Mouse (Mus musculus): ENCODE results near the gene Ntrk3.

Gene Ntrk3

GRCm38 (mm10) chr7:78720989-78721816 is 16.6 kb downstream of the Ntrk3 start:
- no peak for DNase-seq (ENCODE audit: low spot score)

DNA sequence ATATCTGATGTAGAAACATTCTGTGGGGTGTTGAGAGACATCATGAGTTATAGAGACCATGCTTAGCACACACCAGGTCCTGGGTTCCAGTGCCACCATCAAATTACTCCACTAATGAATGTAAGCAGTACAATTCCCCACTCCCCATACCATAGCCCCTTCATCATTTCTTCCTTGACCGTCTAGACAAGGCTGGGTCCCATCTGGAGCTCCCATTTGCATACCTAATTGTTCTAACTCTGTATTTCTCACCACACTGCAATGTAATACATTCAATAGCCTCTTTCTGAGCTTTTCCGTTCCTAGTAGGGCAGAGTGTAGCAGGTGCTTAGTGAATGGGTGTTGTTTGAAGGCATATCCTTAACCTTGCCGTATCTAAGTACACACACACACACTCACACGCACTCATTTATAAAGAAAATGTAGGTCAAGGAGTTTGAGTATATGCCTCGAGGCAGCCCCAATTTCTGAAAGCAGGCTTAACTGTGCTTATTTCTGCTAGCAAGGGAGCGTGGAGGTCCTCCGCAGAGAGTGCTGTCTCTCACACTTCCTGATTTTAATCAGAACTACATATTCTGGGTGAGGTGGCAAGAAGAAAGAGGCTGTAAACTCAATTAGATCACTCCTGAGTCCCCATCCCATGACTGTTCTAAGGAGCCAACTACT is 17.9 kb downstream of the Ntrk3 start:
- DNase-seq (ENCODE audit: low spot score): no peak

DNA sequence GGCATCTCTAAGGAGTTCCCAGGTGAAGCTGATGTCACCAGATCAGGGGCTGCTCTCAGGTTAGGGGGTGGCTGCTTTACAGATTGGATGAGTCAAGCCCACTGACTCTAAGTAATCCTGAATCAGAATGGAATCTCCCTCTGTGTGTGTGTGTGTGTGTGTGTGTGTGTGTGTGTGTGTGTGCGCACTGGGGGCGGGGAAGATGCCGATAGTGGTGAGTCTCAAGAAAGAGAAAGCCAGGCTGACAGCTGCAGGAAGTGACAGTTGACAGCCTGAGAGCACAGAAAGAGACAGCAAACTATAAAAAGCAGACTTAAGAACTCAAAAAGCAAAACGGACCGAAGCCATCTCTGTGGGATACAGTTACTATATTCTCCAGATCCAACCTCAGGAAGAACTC is 18.7 kb downstream of the Ntrk3 start:
- no peak for DNase-seq (ENCODE audit: low spot score)

DNA sequence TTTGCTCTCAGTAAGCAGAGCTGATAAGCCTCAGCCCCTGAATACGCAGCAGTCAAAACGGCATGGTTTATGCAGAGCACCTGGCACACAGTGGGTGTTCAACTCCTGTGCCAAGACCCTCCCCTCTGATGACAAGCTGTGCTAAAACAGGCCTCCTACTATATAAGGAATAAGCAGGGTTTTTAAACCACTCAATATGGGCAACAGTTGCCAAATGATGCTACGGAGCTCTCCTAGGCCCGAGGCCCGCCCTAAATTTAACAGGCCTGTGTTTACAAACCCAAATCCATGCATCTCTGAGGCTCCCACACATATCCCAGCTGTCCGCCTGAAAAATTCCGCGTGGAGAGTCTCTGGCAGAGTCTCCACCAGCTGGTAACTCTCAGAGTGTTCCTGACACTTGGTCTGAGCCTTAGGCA is 19.6 kb downstream of the Ntrk3 start:
- DNase-seq (ENCODE audit: low spot score): no peak

- DNase-seq (ENCODE audit: low spot score): no peak
Measured at GRCm38 (mm10) chr7:78707708-78708107, 30.1 kb downstream of the Ntrk3 start.

- no peak for DNase-seq (ENCODE audit: low spot score)
Measured at GRCm38 (mm10) chr7:78707122-78707521, 30.7 kb downstream of the Ntrk3 start.

- no peak for DNase-seq (ENCODE audit: low spot score)
Measured at GRCm38 (mm10) chr7:78702676-78703075, 35.1 kb downstream of the Ntrk3 start.

DNA sequence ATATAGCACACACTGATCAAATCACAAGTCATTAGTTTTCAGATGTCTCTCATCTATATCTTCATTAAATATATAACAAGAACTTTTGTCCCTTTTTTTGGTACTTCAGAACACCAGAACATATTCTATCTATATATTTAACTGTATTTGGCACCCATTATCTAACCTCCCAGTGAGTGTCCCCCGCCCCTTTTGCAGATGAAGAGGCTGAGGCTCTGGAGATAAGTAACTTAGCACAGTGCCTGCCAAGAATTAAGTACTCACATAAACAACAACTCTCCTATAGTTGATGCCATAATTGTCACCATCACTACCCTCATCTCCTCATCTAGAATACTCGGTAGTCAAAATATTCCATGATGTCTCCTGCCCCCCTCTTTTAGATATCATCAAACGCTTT is 42.6 kb downstream of the Ntrk3 start:
- no peak for DNase-seq (ENCODE audit: low spot score)

GRCm38 (mm10) chr7:78693148-78693547 is 44.7 kb downstream of the Ntrk3 start:
- no peak for DNase-seq (ENCODE audit: low spot score)

- DNase-seq (ENCODE audit: low spot score): no peak
Measured at GRCm38 (mm10) chr7:78690956-78691355, 46.9 kb downstream of the Ntrk3 start.

DNA sequence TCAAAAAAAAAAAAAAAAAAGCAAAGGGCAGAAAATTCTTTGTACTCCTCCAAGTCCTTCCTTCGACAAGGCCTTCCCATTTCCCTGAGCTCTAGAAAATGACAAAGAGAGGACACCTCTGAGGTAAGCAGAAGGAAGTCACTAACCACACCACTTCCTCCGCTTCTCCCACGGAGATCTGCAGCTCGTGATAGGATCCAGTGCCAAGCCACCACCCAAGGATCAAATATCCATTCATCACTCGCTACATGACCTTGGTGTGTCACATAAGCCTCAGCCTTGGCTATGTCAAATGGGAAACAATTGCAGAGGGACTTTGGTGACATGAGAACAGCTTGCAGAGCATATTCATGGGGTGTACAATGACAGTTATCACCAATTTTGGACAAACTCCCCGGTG is 52.9 kb downstream of the Ntrk3 start:
- DNase-seq (ENCODE audit: low spot score): no peak

DNA sequence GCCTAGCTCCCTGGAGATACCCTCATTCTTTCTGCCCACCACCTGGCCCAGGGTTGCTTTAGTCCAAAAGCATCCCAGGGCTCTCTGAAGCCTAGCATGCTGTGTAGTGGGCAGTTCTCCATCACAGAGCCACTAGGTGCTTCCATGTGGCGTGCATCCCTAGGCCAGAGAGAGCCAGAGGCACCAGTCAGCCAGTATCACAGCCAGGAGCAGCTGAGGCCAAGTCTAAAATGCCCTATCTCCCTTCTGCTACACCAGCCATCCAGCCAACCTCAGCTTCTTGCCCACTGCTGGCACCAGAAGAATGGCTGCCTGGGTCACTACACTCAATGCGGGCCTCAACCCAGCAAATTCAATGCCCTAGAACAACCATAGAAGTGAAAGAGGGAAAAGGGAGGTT is 56.9 kb downstream of the Ntrk3 start:
- no peak for DNase-seq (ENCODE audit: low spot score)

GRCm38 (mm10) chr7:78669407-78669806 is 68.4 kb downstream of the Ntrk3 start:
- DNase-seq (ENCODE audit: low spot score): no peak

- no peak for DNase-seq (ENCODE audit: low spot score)
Measured at GRCm38 (mm10) chr7:78668916-78669315, 68.9 kb downstream of the Ntrk3 start.

GRCm38 (mm10) chr7:78668003-78668635 is 69.7 kb downstream of the Ntrk3 start:
- no peak for DNase-seq (ENCODE audit: low spot score)

DNA sequence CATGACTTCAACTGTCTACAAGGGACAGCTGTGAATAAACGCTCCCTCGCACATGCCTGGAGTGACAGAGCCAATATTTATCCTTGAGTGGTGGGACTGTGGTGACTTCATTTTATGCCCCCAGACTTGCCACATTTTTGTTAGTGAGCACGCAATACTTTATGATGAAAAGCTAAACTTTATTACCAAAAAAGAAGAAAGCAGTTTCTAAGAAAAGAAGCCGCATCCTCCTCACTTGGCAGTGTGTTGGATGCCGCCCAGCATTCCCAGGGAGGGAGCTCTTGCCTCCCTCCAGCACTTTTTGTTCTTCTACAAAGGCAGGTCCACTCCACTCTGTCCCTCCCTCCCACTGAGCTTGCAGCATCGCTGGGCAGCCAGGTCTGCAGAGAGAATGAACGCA is 77.0 kb downstream of the Ntrk3 start:
- no peak for DNase-seq (ENCODE audit: low spot score)

- DNase-seq (ENCODE audit: low spot score): no peak
Measured at GRCm38 (mm10) chr7:78659846-78660245, 78.0 kb downstream of the Ntrk3 start.

DNA sequence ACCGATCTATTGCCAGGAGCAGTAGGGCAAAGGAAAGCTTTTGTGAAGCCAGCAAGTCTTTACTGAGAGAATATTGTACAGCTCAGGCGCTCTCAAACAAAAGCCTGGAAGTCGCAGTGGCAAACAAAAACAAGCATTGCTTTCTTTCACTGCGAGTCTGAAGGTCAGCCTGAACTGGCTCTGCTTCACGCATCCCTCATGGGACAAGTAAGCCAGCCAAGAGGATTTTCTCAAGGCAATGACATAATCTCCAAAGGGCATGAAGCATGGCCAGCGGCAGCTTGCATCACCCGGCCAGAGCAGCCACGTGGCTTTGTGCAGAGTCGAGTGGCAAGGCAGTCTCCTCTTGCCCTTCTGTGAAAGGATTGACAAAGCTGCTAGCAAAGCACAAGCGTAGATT is 79.8 kb downstream of the Ntrk3 start:
- no peak for DNase-seq (ENCODE audit: low spot score)

GRCm38 (mm10) chr7:78656181-78656580 is 81.6 kb downstream of the Ntrk3 start:
- no peak for DNase-seq (ENCODE audit: low spot score)

DNA sequence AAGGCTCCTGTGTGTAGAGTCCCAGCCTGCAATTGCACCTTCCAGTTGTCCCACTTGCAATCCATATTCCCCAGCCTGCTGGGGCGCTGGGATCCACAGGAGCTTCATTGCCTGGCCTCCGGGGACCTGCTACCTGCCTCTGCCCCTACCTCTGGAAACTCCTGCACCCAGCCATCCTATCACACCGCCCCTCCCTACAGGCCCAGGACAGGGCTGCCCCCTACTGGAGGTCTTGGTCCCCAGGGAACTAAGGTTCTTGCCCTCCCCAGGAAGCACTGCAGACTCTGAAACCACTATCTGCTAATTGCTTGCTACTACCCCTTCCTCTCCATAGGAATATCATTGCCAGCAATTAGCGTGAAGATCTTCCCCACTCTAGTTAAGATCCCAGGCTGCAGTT is 84.1 kb downstream of the Ntrk3 start:
- DNase-seq (ENCODE audit: low spot score): no peak

GRCm38 (mm10) chr7:78652296-78652695 is 85.5 kb downstream of the Ntrk3 start:
- no peak for DNase-seq (ENCODE audit: low spot score)

- DNase-seq (ENCODE audit: low spot score): no peak
Measured at GRCm38 (mm10) chr7:78651540-78651939, 86.3 kb downstream of the Ntrk3 start.

- no peak for DNase-seq (ENCODE audit: low spot score)
Measured at GRCm38 (mm10) chr7:78643667-78644066, 94.1 kb downstream of the Ntrk3 start.

Measured in urinary bladder, postnatal 10 days (tissue).